Mouse (Mus musculus) right cerebral cortex, postnatal 25 days (tissue): ENCODE data around the gene Ube2h.

Source experiments
- DNase-seq: peaks from one replicate; pipeline ENCODE4 v3.0.0; 2022

Gene Ube2h

DNA sequence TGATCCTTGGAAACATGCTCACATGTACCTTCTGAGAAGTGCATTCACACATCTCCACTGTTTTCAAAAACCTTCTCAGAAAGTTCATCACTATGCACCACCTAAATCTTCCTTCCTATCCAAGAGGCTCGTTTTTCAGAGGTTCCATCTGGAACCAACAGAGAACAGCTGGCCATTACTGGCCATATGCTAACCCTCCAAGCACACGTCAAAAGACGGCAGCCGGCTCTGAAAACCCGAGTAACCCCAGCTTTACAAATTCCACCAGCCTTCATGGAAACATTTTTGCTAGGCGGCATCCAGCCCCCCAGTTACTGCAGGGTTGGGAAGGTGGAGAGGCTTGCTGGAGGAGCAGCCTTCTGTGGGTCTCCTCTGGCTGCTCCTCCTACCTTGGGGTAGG is 122.3 kb downstream of the Ube2h start:
- no peak for DNase-seq

DNA sequence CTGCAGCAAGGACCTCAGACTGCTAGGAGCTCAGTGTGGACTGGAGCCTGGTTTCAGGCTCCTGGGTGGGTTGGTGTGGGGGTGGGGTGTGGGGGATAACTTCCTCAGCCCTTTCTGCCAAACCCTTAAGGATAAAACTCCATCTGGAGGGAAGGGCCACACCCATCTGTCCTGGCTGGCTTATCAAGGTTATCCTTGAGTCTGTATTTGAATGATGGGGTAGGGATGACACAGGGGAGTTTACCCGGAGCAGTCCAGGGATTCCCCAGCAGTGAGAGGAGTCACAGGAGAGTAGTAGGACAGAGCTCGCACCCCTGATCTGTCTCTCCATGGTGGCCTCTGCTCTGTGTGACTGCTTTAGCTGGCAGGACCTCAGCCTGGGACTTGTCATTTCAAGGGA is 124.0 kb downstream of the Ube2h start:
- no peak for DNase-seq

DNA sequence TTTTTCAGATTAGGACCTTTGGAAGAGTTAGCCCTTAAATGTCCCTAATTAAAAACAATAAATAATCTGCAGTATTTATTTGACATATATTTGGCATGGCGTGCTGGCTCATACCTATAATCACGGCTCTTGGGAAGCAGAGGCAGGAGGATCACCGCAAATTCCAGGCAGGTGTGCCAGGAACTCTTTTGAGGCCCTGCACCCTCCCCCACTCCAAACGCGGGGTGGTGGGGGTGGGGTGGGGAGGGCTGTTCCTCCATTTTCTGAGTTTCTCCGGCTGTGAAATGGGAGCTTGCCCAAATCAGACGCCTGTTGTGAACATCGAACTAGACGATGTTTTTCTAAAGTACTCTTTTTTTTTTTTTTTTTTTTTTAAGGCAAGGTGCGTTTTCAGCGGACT is 125.3 kb downstream of the Ube2h start:
- DNase-seq = no peak

DNA sequence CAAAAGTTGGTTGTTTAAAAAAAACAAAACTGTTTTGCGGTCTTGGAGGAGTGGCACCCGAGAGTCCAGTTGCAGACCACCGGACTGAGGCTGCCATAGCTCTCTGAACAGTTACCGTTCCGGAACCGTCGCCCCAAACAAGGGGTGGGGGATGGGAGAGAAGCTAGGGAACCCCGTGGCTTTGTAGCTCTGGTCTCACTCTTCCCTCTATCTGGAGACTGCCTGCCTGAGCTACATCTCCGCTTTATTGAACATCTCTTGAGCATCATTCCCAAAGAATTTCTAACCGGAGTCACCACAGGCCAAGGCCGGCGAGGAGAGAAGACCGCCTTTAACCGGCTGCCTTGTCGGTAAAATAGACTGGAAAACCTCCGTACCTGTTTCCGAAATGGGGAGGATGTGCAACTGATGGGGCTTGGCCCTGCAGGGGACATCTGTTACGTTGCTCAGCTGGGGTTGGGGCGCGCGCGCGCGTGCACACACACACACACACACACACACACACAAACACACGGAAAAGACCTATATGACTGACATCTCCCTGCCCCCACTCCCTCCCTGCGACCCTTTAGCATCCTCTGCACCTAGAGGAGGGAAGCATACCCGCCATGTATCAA is 126.2 kb downstream of the Ube2h start:
- DNase-seq = no peak

GRCm38 (mm10) chr6:30177305-30177704 is 127.0 kb downstream of the Ube2h start:
- DNase-seq = no peak

DNA sequence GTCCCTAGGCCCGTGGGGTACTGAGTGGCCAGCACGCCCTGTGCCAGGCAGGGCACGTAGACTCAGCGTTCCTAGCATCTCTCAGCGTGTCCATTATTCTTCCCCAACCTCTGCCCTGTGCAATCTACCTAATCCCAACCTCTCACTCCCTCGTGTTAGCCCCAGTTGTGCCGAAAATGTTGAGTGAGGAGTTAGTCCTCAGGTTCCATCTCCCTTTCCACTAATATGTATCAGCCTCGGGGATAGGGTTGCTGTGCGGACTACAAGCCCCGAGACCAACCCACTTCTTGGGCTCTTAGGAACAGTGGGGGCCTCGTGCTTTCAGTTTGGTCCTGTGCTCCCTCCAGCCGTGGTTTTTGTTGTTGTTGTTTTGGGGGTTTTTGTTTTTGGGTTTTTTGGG is 127.8 kb downstream of the Ube2h start:
- DNase-seq = no peak

DNA sequence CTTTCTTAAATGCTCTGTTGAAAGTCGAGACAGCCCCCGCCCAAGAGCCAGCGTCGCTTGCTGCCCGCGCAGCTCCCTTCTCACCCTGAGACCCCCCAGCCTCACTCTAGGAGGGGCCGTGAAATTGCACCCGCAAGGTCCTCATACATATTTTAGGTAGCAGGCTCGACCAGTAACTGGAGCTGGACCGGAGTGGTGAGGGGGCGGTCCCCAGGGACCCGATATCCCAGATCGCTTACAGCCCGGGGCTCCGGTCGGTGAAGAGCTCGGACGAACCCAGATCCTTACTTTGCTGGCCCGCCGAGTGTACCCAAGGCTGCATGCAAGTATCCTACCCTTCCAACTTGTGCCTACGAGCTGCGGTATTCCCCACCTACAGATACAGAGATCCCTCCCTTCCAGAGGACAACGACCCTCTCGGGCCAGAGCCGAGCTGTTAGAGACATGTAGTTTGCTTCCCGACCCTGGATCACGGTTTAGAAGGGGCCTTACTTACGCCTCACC is 128.4 kb downstream of the Ube2h start:
- DNase-seq = no peak

DNA sequence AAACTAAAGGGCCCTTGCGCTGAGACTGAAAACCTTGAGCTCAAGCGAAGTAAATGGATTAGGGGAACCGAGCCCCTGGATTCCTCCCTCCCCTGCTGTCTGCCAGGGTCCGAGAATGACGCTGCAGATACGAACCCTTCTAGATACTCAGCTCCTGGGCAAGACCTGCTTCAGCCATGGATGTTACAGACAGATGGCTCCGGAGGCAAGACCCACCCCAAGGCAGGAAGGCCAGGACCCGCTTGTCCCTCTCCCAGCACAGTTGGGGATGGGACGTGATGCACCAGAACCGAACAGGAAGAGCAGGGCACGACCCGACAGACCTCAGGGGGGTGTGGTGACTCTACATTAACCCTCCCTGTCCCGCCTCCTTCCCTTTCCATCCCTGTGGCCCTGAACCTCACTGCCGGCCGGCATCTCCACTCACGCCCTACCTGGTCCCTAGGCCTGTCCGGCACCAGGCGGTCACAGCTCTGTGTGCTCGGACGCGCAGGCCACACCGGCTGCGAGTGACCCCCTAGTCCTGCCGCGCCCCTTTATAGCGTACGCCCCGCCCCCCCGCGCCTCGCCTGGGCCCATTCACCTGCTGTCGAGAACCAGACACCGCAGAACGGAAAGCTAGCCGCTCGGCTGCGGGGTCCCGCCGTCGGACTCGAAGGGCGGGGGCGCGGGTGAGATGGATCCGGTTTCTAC is 129.0 kb downstream of the Ube2h start:
- DNase-seq = no peak

GRCm38 (mm10) chr6:30174461-30175224 is 129.7 kb downstream of the Ube2h start:
- DNase-seq = no peak

- DNase-seq = no peak
Measured at GRCm38 (mm10) chr6:30173551-30174460, 130.5 kb downstream of the Ube2h start.

- no peak for DNase-seq
Measured at GRCm38 (mm10) chr6:30172820-30173550, 131.4 kb downstream of the Ube2h start.

DNA sequence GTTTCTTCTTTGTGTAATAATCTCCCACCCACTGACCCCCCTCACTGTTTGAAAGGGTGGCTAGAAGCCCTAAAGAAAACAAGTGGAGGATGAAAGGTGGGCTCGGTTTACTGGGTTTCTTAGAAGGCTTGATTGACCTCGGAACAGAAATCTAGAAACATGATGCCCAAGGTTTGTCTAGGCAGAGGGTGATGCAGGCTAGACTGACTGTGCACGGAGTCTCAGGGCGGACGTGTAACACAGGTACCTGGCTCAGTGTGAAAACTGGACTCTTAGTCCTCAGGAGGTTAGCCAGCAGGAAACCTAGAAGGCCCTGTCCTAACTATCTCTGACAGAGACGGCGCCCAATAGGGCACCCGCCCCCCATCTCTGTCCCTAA is 131.9 kb downstream of the Ube2h start:
- DNase-seq = no peak

GRCm38 (mm10) chr6:30171967-30172366 is 132.4 kb downstream of the Ube2h start:
- no peak for DNase-seq

GRCm38 (mm10) chr6:30171226-30171625 is 133.1 kb downstream of the Ube2h start:
- no peak for DNase-seq

DNA sequence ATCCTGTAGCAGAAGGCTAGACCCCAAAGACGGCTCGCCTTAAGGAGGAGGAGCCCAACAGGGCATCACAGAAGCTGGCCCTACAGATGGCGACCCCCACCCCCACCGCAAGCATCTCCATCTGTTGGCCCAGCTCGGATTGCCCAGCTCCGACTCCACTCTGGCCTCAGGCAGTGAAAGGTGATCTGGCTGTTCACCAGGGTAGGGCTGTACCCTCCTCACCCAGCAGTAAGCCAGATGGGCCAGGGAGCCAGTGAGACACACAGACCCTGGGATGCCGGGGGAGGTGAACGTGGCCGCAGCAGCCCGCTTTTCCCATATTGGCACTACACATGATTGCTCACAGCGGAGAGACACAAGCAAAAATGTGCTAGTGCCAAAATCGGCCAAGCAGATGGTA is 135.2 kb downstream of the Ube2h start:
- no peak for DNase-seq

DNA sequence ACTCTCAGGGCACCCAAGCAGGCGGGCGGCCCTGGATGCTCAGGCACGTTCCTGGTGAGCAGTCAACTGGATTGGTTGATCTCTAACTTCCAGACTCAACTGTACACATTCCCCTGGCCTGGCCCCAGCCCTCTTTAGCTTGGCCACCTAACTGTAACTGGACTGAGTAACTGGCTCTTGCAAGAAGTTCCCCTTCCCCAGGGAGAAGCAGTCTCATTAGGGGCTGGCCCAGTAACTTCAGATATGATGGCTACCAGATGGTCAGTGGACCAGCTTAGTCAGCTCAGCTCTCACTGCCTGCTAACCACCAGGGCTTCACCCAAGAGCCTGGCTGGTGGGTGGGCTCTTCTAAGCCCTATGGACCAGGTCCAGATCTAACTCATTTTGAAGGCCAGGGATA is 136.1 kb downstream of the Ube2h start:
- no peak for DNase-seq

DNA sequence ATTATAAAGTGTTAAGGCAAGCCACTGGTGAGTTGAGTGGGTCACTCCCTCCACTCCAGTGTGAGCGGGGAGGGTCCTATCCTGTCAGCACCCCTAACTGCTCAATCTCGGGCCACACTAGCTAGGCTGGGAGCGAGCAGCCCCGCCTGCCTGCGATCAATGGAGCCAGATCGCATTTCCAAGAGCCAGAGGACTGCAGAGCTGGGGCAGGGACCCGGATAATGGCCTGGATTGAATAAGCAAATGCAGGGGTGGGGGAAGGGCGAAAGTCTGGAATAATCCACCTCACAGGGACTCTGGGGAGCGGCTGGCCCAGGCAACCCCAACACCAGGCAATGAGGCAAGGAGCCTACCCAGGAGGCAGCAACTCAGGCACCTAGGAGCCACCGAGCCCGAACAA is 137.1 kb downstream of the Ube2h start:
- no peak for DNase-seq

DNA sequence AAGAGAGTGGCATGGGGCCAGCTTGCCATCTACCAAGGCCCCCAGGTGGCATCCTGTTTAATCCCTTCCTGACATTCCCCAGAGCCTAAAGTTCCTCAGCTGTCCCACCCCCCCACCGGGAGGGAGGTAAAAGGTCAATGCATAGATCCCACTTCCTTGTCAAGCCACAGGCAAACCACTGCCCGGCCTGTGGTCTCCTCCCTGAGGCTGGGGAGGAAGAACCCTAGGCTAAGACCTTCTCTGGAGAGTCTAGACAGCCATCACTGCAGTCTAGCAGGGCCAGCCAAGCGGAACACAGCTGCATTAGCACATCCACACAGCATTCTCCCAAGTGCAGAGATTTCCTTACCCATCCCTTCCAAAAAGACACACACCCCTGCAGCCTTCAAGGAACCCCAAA is 138.0 kb downstream of the Ube2h start:
- DNase-seq = no peak

GRCm38 (mm10) chr6:30162091-30162490 is 142.2 kb downstream of the Ube2h start:
- DNase-seq = no peak

- no peak for DNase-seq
Measured at GRCm38 (mm10) chr6:30161618-30162017, 142.7 kb downstream of the Ube2h start.
